Mouse (Mus musculus): ENCODE results near the gene Alox5ap. TPM values are rescaled to one million over a fixed set of nuclear protein-coding genes. Genes with fewer than 3 reads are reported as not detected.

The Alox5ap gene
- total and polyA plus RNA-seq, 3 experiments = 2.0 to 26.4 (median 9.9) TPM

GRCm38 (mm10) chr5:149237221-149237950 is 27.2 kb upstream of the Alox5ap start:
- Histone ChIP-seq H3K4me3 (replicated peaks in 1 of 3; ENCODE audit: low read depth in 2 of 3, low read length in 2 of 3, poor library complexity in 1 of 3) (no peak overlapping the region), H3K36me3 (replicated peaks in 1 of 2; ENCODE audit: control insufficient read depth in 1 of 2, insufficient read depth in 1 of 2, low read length in 1 of 2) (no peaks in the 10 kb centered on the region), H3K27ac (ENCODE audit: insufficient read depth, low read depth) (no peak overlapping the region), H3K4me2 (ENCODE audit: insufficient read depth, low read depth, poor library complexity, severe bottlenecking) (no peak overlapping the region), H3K9me3 (replicated peaks; ENCODE audit: low read length) (peaks cover 11% of the 10 kb centered on the region), H3K9ac (ENCODE audit: insufficient read depth, low read depth) (no peak overlapping the region), H3K79me2 (replicated peaks; ENCODE audit: control insufficient read depth, extremely low read depth, insufficient read depth, poor library complexity, severe bottlenecking) (no peaks in the 10 kb centered on the region), H3K4me1 (ENCODE audit: control insufficient read depth in 1 of 2, insufficient read depth in 2 of 2) (peaks cover 0 to 6% of the 10 kb centered on the region in 2 experiments; a peak in 2 of 4 replicates), H3K27me3 (replicated peaks) (no peaks in the 10 kb centered on the region)
- dilution Hi-C loops (cut with MboI; ENCODE audit: extremely low pct_ligation_motif_present, extremely low pct_unique_long_range_greater_than_20kb, low sequenced_read_pairs) = no loop called here
- in situ Hi-C loops (cut with MboI; ENCODE audit: low pct_ligation_motif_present, low pct_unique_long_range_greater_than_20kb, low sequenced_read_pairs) = no loop called here
- no peak for DNase-seq (ENCODE audit: extremely low read depth)
- TF ChIP-seq TBP (conservative IDR thresholded peaks at IDR 0.05; ENCODE audit: low read depth, low read length) (no peak), ETS1 (conservative IDR thresholded peaks at IDR 0.05; ENCODE audit: low read depth, low read length) (no peak), IRF4 (IDR thresholded peaks at IDR 0.05; ENCODE audit: low read depth, low read length) (no peak), MAFK (IDR thresholded peaks at IDR 0.05; ENCODE audit: insufficient replicate concordance, low read length) (no peak), SMC3 (IDR thresholded peaks at IDR 0.05; ENCODE audit: low read depth, low read length) (no peak), USF1 (IDR thresholded peaks at IDR 0.05; ENCODE audit: low read depth, low read length) (no peak), JUN (IDR thresholded peaks at IDR 0.05; ENCODE audit: insufficient read depth, low read depth, low read length) (no peak), NELFE (IDR thresholded peaks at IDR 0.05; ENCODE audit: low read depth, low read length) (no peak), PAX5 (IDR thresholded peaks at IDR 0.05; ENCODE audit: low read length) (no peak), UBTF (IDR thresholded peaks at IDR 0.05; ENCODE audit: low read depth, low read length) (no peak), CHD2 (IDR thresholded peaks at IDR 0.05; ENCODE audit: low read length) (no peak), EP300 (IDR thresholded peaks at IDR 0.05; ENCODE audit: low read length) (no peak), MYC (IDR thresholded peaks at IDR 0.05; ENCODE audit: low read depth, low read length) (no peak)

DNA sequence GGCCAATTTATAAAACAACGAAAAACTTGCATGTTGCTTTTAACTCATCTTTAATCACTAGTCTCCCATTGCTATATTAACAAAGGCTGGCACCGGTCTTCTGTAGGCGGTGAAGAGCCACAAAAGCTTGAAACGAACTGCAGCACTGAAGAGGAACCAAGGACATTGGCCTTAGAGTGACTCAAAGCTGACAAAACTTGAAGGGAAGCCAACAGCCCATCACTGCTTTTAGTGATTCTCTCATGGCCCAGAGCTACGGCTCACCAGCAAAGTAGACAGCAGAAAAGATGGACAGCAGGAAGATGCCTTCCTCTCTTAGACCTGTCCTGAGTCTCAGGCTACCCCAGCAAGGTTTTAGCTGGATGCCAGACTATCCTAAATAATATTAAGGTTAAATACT is 22.1 kb upstream of the Alox5ap start:
- Histone ChIP-seq H3K36me3 (replicated peaks in 1 of 2; ENCODE audit: control insufficient read depth in 1 of 2, insufficient read depth in 1 of 2, low read length in 1 of 2) (no peaks in the 10 kb centered on the region), H3K9ac (ENCODE audit: insufficient read depth, low read depth) (no peak overlapping the region), H3K4me3 (replicated peaks in 1 of 3; ENCODE audit: low read depth in 2 of 3, low read length in 2 of 3, poor library complexity in 1 of 3) (no peak overlapping the region), H3K27me3 (replicated peaks) (no peaks in the 10 kb centered on the region), H3K4me2 (ENCODE audit: insufficient read depth, low read depth, poor library complexity, severe bottlenecking) (no peak overlapping the region), H3K27ac (ENCODE audit: insufficient read depth, low read depth) (no peak overlapping the region), H3K79me2 (replicated peaks; ENCODE audit: control insufficient read depth, extremely low read depth, insufficient read depth, poor library complexity, severe bottlenecking) (no peaks in the 10 kb centered on the region), H3K9me3 (replicated peaks; ENCODE audit: low read length) (peaks cover 13% of the 10 kb centered on the region), H3K4me1 (ENCODE audit: control insufficient read depth in 1 of 2, insufficient read depth in 2 of 2) (peaks cover 5 to 18% of the 10 kb centered on the region in 2 experiments)
- in situ Hi-C loops (cut with MboI; ENCODE audit: low pct_ligation_motif_present, low pct_unique_long_range_greater_than_20kb, low sequenced_read_pairs) (no loop called here), dilution Hi-C loops (cut with MboI; ENCODE audit: extremely low pct_ligation_motif_present, extremely low pct_unique_long_range_greater_than_20kb, low sequenced_read_pairs) (no loop called here)
- no peak for DNase-seq (ENCODE audit: extremely low read depth)
- no peak for TF ChIP-seq CTCF (conservative IDR thresholded peaks at IDR 0.05 in 1 of 2, IDR thresholded peaks at IDR 0.05 in 1 of 2; ENCODE audit: low read depth in 2 of 2, low read length in 2 of 2)
- TF ChIP-seq ZKSCAN1 (IDR thresholded peaks at IDR 0.05; ENCODE audit: borderline replicate concordance, low read depth, low read length) = no peak
- no peak for TF ChIP-seq MXI1 (IDR thresholded peaks at IDR 0.05; ENCODE audit: low read depth, low read length)
- TF ChIP-seq CHD2 (IDR thresholded peaks at IDR 0.05; ENCODE audit: low read length) = no peak
- TF ChIP-seq MYC (IDR thresholded peaks at IDR 0.05; ENCODE audit: low read depth, low read length) = no peak
- no peak for TF ChIP-seq BHLHE40 (IDR thresholded peaks at IDR 0.05; ENCODE audit: low read depth, low read length)
- no peak for TF ChIP-seq HCFC1 (IDR thresholded peaks at IDR 0.05; ENCODE audit: low read depth, low read length)
- no peak for TF ChIP-seq ZMIZ1 (IDR thresholded peaks at IDR 0.05; ENCODE audit: low read depth, low read length)
- no peak for TF ChIP-seq USF2 (conservative IDR thresholded peaks at IDR 0.05; ENCODE audit: low read depth, low read length)
- TF ChIP-seq JUN (IDR thresholded peaks at IDR 0.05; ENCODE audit: insufficient read depth, low read depth, low read length) = no peak
- TF ChIP-seq MAX (IDR thresholded peaks at IDR 0.05; ENCODE audit: low read length) = no peak
- TF ChIP-seq JUND (conservative IDR thresholded peaks at IDR 0.05; ENCODE audit: low read depth, low read length) = no peak
- no peak for TF ChIP-seq ETS1 (conservative IDR thresholded peaks at IDR 0.05; ENCODE audit: low read depth, low read length)
- TF ChIP-seq RCOR1 (conservative IDR thresholded peaks at IDR 0.05; ENCODE audit: low read depth, low read length) = no peak
- TF ChIP-seq USF1 (IDR thresholded peaks at IDR 0.05; ENCODE audit: low read depth, low read length) = no peak

Data from CH12.LX (cell line).